Mouse (Mus musculus): ENCODE measurements around the gene Lrrc74a. TPM values are rescaled to one million over a fixed set of nuclear protein-coding genes. Genes with fewer than 3 reads are reported as not detected.

Gene Lrrc74a
- polyA plus RNA-seq, 1 experiment from 2014 or later: not detected

DNA sequence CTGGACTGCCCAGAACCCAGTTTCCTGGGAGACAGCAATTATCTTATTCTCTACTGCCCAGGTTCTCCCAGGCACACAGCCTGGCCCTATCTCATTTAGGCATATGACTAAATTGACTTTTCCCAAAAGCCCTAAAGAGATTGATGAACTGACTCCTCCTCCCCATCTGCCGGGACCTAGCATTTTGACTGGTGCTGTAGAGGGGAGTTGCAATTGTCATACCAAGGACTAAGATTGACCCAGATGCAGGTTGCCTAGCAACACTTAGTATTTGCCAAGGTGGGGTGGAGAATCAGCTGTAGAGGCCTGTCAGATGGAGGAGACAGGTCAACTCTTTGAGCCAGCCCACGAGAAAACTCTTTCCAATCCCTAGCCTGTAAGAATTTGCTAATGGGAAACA, 36.2 kb upstream of the Lrrc74a start:
- no peak for TF ChIP-seq CTCF (IDR thresholded peaks at IDR 0.05)
- ChIA-PET CTCF (no interaction called here), POLR2A (no interaction called here)
- in situ Hi-C loops (cut with MboI; ENCODE audit: low pct_unique_long_range_greater_than_20kb): no loop called here
- H3K27me3 ChIP-seq: no peaks in the 10 kb centered on the region
- ATAC-seq (no peak), DNase-seq (ENCODE audit: low read depth, low spot score) (no peak)

DNA sequence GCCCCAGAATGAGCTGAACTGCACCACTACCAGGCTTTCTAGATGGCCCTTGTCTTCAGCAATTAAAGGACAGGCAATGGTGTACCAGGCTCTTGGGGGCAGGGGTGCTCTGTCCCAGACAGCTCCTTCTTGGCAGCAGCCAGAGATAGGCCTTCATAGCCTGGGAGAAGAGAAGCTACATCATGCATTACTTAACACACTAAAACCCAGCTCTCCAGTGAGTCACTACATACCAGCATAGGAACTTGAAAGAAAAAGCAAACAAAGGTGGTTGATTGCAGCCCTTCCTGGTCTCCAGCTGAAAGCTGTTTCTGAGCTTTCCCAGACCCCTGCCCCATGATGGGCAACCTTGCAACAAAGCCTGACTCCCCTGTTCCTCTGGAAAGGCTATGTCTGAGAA, 35.6 kb upstream of the Lrrc74a start:
- CTCF ChIA-PET: no interaction called here
- peak; percentile 44 for ATAC-seq
- in situ Hi-C loops (cut with MboI; ENCODE audit: low pct_unique_long_range_greater_than_20kb): no loop called here

DNA sequence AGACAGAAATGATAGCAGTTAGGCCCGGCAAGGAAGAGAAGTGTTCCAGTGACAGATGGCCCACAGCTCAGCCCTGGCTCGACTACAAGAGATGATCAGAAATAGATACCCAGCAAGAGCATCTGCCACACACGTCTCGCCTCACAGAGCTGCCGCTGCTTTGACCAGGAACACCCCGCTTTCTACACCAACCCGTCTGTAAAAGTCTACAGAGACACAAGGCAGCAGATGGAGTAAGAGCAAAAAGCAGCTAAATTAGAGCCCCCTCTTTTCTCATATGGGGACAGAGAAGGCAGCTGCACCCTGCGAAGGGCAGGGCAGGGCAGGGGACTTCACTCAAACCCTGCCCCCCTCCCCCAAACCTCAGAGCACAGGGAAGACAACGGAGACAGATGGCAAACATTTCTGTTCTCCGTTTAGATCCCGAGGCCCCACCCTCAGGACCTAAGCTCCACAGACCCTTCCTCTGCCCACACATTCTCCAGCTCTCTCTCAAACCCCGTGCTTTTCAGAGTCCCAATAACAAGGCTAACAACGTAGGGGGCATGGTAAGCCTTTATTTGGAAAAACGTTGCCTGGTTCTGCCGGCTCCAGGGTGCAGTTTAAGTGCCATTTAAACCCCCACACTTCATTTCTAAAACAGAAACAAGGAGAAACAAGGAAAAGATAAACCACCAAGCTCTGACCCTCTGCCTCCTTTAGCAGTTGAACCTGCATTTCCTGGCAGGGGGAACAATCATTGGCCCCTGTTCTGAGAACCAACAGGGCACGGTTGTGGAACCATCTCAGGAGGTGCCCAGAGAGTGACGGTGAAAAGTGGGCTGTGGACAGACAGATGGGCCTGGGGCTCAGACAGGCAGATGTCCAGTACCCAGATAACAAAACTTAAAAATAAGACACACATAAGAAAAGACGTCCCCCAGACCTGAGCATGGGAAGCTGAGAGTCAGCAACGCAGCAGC, 33.9 kb upstream of the Lrrc74a start:
- no peak for TF ChIP-seq CTCF (IDR thresholded peaks at IDR 0.05)
- DNase-seq (ENCODE audit: low read depth, low spot score) (no peak), ATAC-seq (no peak)
- H3K27me3 ChIP-seq: no peaks in the 10 kb centered on the region
- CTCF ChIA-PET: no interaction called here
- POLR2A ChIA-PET: interaction anchor here (1.1 kb wide), 1 partner anchor 12 kb away, joined by 3 read pairs; no protein-coding TSS in a partner anchor
- in situ Hi-C loops (cut with MboI; ENCODE audit: low pct_unique_long_range_greater_than_20kb): no loop called here

More for the DNA sequence above, 35.6 kb upstream of the Lrrc74a start:
- POLR2A ChIA-PET: no interaction called here
- DNase-seq (ENCODE audit: low read depth, low spot score): no peak
- H3K27me3 ChIP-seq: no peaks in the 10 kb centered on the region
- no peak for TF ChIP-seq CTCF (IDR thresholded peaks at IDR 0.05)

DNA sequence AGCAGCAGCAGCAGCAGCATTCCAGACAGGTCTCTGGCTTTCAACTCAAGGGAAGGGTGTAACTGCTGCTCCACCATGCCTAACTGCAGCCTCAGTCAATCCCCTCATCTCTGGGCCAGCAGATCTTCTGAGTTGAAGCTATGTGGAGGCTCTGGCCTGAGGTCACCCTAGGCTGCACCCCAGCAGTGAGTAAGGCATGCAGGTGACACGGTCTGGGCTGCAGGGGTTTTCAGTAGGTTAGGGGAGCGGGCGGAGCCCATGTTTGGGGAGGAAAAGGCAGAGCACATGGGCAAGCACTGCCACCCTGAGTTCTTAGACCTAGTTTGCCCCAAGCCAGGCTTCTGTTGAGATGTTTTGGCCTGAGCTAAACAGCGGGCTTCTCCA, 33.2 kb upstream of the Lrrc74a start:
- H3K27me3 ChIP-seq: no peaks in the 10 kb centered on the region
- ChIA-PET POLR2A (no interaction called here), CTCF (no interaction called here)
- no peak for TF ChIP-seq CTCF (IDR thresholded peaks at IDR 0.05)
- DNase-seq (ENCODE audit: low read depth, low spot score) (no peak), ATAC-seq (no peak)
- in situ Hi-C loops (cut with MboI; ENCODE audit: low pct_unique_long_range_greater_than_20kb): no loop called here

GRCm38 (mm10) chr12:86701491-86701890, 32.7 kb upstream of the Lrrc74a start:
- no peak for DNase-seq (ENCODE audit: low read depth, low spot score)
- CTCF ChIA-PET: no interaction called here
- in situ Hi-C loops (cut with MboI; ENCODE audit: low pct_unique_long_range_greater_than_20kb): no loop called here
- POLR2A ChIA-PET: interaction anchor here (0.5 kb wide), 1 partner anchor 276 kb away, joined by 4 read pairs; no protein-coding TSS in a partner anchor
- TF ChIP-seq CTCF (IDR thresholded peaks at IDR 0.05): no peak
- ATAC-seq: no peak
- H3K27me3 ChIP-seq: no peaks in the 10 kb centered on the region

DNA sequence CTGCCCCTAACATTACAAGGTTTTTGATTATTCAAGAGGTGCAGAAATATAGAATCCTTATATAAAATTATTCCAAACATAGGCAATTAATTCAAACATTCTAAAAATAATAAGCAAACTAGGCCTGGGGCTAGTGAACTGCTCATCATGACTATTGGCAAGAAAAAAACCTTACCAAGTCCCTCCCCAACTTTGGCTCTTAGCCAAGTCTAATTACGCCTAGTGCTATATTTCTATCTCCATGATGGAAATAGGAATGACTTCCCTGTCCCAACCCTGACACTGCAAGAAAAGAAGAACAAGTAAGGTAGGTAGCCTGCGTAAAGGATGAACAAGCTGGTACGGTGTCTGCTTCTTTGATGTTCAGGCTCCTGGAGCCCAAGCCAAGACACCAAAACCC, 31.5 kb upstream of the Lrrc74a start:
- ChIA-PET POLR2A (interaction anchor here (0.5 kb wide), 1 partner anchor 17 kb away, joined by 3 read pairs; no protein-coding TSS in a partner anchor), CTCF (no interaction called here)
- DNase-seq (ENCODE audit: low read depth, low spot score): no peak
- no peak for ATAC-seq
- in situ Hi-C loops (cut with MboI; ENCODE audit: low pct_unique_long_range_greater_than_20kb): no loop called here
- TF ChIP-seq CTCF (IDR thresholded peaks at IDR 0.05): no peak
- H3K27me3 ChIP-seq: no peaks in the 10 kb centered on the region

DNA sequence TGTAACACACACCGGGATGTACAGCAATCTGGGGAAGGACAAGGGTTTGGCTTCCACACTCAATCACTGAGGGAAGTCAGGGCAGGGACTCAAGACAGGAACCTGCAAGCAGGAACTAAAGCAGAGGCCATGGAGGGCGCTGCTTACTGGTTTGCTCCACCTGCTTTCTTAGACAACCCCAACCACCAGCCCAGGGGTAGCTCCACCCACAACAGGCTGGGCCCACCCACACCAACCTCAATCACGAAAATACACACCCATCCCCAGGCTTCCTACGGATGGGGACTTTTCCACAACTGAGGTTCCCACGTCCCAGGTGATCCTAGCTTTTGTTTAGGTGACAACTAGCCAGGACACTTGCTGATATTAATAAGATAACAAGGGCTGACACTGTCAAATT, 28.3 kb upstream of the Lrrc74a start:
- ChIA-PET CTCF (no interaction called here), POLR2A (interaction anchor here (0.6 kb wide), 1 partner anchor 106 kb away, joined by 4 read pairs; no protein-coding TSS in a partner anchor)
- no peaks in the 10 kb centered on the region for H3K27me3 ChIP-seq
- in situ Hi-C loops (cut with MboI; ENCODE audit: low pct_unique_long_range_greater_than_20kb): no loop called here
- no peak for TF ChIP-seq CTCF (IDR thresholded peaks at IDR 0.05)
- ATAC-seq (no peak), DNase-seq (ENCODE audit: low read depth, low spot score) (no peak)

GRCm38 (mm10) chr12:86714026-86714425, 20.1 kb upstream of the Lrrc74a start:
- CTCF ChIA-PET: interaction anchor here (0.9 to 1.7 kb wide), 2 partner anchors 339 to 412 kb away, joined by 3 to 5 read pairs; no protein-coding TSS in a partner anchor
- peak; percentile 53 for TF ChIP-seq CTCF (IDR thresholded peaks at IDR 0.05)
- ATAC-seq: no peak
- no peaks in the 10 kb centered on the region for H3K27me3 ChIP-seq
- DNase-seq (ENCODE audit: low read depth, low spot score): no peak
- POLR2A ChIA-PET: no interaction called here
- in situ Hi-C loops (cut with MboI; ENCODE audit: low pct_unique_long_range_greater_than_20kb): no loop called here

DNA sequence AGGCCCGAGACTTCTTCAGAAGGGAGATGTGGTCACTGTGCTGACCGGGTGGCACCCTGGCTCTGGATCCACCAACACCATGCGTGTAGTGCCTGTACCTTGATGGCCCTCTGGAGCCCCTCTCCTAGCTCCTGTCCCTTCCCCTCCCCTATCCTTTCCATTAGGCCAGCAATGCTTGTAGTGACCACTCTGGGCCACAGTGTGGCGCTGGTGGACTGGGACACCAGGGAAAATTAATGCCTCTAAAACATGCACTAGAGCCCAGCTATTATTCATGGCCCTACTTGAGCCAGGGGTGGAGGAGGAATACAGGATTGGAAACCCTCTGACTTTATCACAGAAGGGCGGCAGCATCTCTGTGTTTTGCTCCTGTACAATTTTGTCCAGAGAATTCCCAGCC, 18.8 kb upstream of the Lrrc74a start:
- ChIA-PET CTCF (interaction anchor here (1.1 to 1.8 kb wide), 4 partner anchors 208 to 338 kb away, joined by 3 to 5 read pairs (median 5); no protein-coding TSS in a partner anchor), POLR2A (no interaction called here)
- DNase-seq (ENCODE audit: low read depth, low spot score) (no peak), ATAC-seq (no peak)
- no peaks in the 10 kb centered on the region for H3K27me3 ChIP-seq
- peak; percentile 69 for TF ChIP-seq CTCF (IDR thresholded peaks at IDR 0.05)
- in situ Hi-C loops (cut with MboI; ENCODE audit: low pct_unique_long_range_greater_than_20kb): no loop called here

DNA sequence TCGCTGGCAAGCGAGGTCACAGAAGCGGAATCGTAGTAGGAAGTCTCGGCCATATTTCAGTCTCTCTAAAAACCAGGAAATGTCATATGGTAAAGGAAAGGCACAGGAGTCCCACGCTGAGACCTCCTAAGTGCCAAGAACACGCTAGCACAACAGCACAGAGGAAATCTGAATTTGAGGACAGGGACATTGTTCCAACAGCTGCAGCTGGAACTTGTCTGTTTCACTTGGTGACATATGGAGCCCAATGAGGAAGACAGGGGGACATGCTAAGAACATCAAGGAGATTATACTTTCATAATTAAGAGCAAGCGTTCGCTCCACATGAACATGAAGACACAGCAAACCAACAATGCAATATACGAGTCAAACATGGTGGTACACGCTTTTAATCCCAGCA, 17.2 kb upstream of the Lrrc74a start:
- H3K27me3 ChIP-seq: no peaks in the 10 kb centered on the region
- in situ Hi-C loops (cut with MboI; ENCODE audit: low pct_unique_long_range_greater_than_20kb): no loop called here
- no peak for TF ChIP-seq CTCF (IDR thresholded peaks at IDR 0.05)
- ChIA-PET CTCF (no interaction called here), POLR2A (no interaction called here)
- DNase-seq (ENCODE audit: low read depth, low spot score): no peak
- no peak for ATAC-seq

GRCm38 (mm10) chr12:86719961-86720639, 14.1 kb upstream of the Lrrc74a start:
- ATAC-seq: no peak
- H3K27me3 ChIP-seq: no peaks in the 10 kb centered on the region
- ChIA-PET CTCF (no interaction called here), POLR2A (no interaction called here)
- in situ Hi-C loops (cut with MboI; ENCODE audit: low pct_unique_long_range_greater_than_20kb): no loop called here
- TF ChIP-seq CTCF (IDR thresholded peaks at IDR 0.05): no peak
- DNase-seq (ENCODE audit: low read depth, low spot score): no peak

Data from Patski (cell line).